Mouse (Mus musculus): ENCODE measurements around the gene Gm43064. TPM values are rescaled to one million over a fixed set of nuclear protein-coding genes. Genes with fewer than 3 reads are reported as not detected.
A peak's percentile ranks its signal among the peaks of the same experiment; 100 is the strongest.

The Gm43064 gene
- polyA plus RNA-seq (2015; fragmentation: Nextera tagmentation; extraction: Ambion mirVana) = 0.27 and 0.30 TPM in 2 replicates

- Histone ChIP-seq H3K9ac (peak within 1 kb of the TSS; percentile 80), H3K27ac (peak within 1 kb of the TSS; percentile 96), H3K27me3 (no peaks in the 10 kb centered on the region), H3K36me3 (peaks cover 43% of the 10 kb centered on the region), H3K4me3 (replicated peaks) (peak within 1 kb of the TSS; percentile 88), H3K4me1 (peaks cover 17% of the 10 kb centered on the region), H3K9me3 (replicated peaks) (no peaks in the 10 kb centered on the region), H3K4me2 (peak within 1 kb of the TSS; percentile 74)
- ATAC-seq (replicated peaks; ENCODE audit: low FRiP score) = peak; percentile 98
- WGBS = under 1% methylated on average over 64 of the region's 70 CpGs
Measured at GRCm38 (mm10) chr3:103808891-103809798, at the start of gene Gm43064, which contains the start of the genes Dclre1b and Ap4b1. Gene Gm43064, plus strand, starts transcription at chr3:103809573. Gene Dclre1b, minus strand, starts transcription at chr3:103809444. Gene Ap4b1, plus strand, starts transcription at chr3:103809520.

- 79% methylated on average over 3 of the region's 3 CpGs for WGBS
- no peaks in the 10 kb centered on the region for H3K27me3 ChIP-seq
- H3K36me3 ChIP-seq = peaks cover 55% of the 10 kb centered on the region
- no peak overlapping the region for H3K4me2 ChIP-seq
- no peak for ATAC-seq (replicated peaks; ENCODE audit: low FRiP score)
- no peak overlapping the region for H3K27ac ChIP-seq
- H3K9ac ChIP-seq = no peak overlapping the region
- no peaks in the 10 kb centered on the region for H3K9me3 ChIP-seq (replicated peaks)
- H3K4me3 ChIP-seq (replicated peaks) = no peak overlapping the region
- peaks cover 9% of the 10 kb centered on the region for H3K4me1 ChIP-seq
Measured at GRCm38 (mm10) chr3:103766789-103767188, 42.6 kb upstream of the Gm43064 start.

GRCm38 (mm10) chr3:103771531-103772130 lies 37.7 kb upstream of the Gm43064 start:
- Histone ChIP-seq H3K27ac (peak overlapping the region; percentile 46), H3K9ac (no peak overlapping the region), H3K4me3 (replicated peaks) (no peak overlapping the region), H3K9me3 (replicated peaks) (no peaks in the 10 kb centered on the region), H3K36me3 (peaks cover 39% of the 10 kb centered on the region), H3K27me3 (no peaks in the 10 kb centered on the region), H3K4me2 (no peak overlapping the region), H3K4me1 (peaks cover 29% of the 10 kb centered on the region)
- WGBS = 59% methylated on average over 9 of the region's 9 CpGs
- ATAC-seq (replicated peaks; ENCODE audit: low FRiP score) = no peak

GRCm38 (mm10) chr3:103772846-103773245 lies 36.5 kb upstream of the Gm43064 start:
- Histone ChIP-seq H3K4me3 (replicated peaks) (no peak overlapping the region), H3K27me3 (no peaks in the 10 kb centered on the region), H3K36me3 (peaks cover 48% of the 10 kb centered on the region), H3K4me2 (no peak overlapping the region), H3K4me1 (peaks cover 29% of the 10 kb centered on the region), H3K9me3 (replicated peaks) (no peaks in the 10 kb centered on the region), H3K9ac (no peak overlapping the region), H3K27ac (peak overlapping the region; percentile 56; the same call in 1 of the 2 replicates)
- WGBS = 46% methylated on average over 4 of the region's 4 CpGs
- no peak for ATAC-seq (replicated peaks; ENCODE audit: low FRiP score)

GRCm38 (mm10) chr3:103773508-103773907 lies 35.9 kb upstream of the Gm43064 start:
- peak overlapping the region; percentile 56; the same call in 1 of the 2 replicates for H3K27ac ChIP-seq
- no peak overlapping the region for H3K9ac ChIP-seq
- no peak overlapping the region for H3K4me3 ChIP-seq (replicated peaks)
- H3K4me1 ChIP-seq = peaks cover 29% of the 10 kb centered on the region
- no peak overlapping the region for H3K4me2 ChIP-seq
- peaks cover 48% of the 10 kb centered on the region for H3K36me3 ChIP-seq
- no peaks in the 10 kb centered on the region for H3K9me3 ChIP-seq (replicated peaks)
- 81% methylated on average over 3 of the region's 3 CpGs for WGBS
- H3K27me3 ChIP-seq = no peaks in the 10 kb centered on the region
- ATAC-seq (replicated peaks; ENCODE audit: low FRiP score) = no peak

GRCm38 (mm10) chr3:103774009-103774408 lies 35.4 kb upstream of the Gm43064 start:
- no peak overlapping the region for H3K9ac ChIP-seq
- no peak overlapping the region for H3K4me2 ChIP-seq
- peaks cover 29% of the 10 kb centered on the region for H3K4me1 ChIP-seq
- no peaks in the 10 kb centered on the region for H3K27me3 ChIP-seq
- 87% methylated on average over 15 of the region's 15 CpGs for WGBS
- ATAC-seq (replicated peaks; ENCODE audit: low FRiP score) = 0 out of 2 replicates have a peak, but pooled peaks have one; percentile 25
- H3K4me3 ChIP-seq (replicated peaks) = no peak overlapping the region
- peaks cover 44% of the 10 kb centered on the region for H3K36me3 ChIP-seq
- peak overlapping the region; percentile 56; the same call in 1 of the 2 replicates for H3K27ac ChIP-seq
- no peaks in the 10 kb centered on the region for H3K9me3 ChIP-seq (replicated peaks)

- no peak overlapping the region for H3K27ac ChIP-seq
- peaks cover 9% of the 10 kb centered on the region for H3K4me1 ChIP-seq
- no peaks in the 10 kb centered on the region for H3K27me3 ChIP-seq
- 89% methylated on average over 11 of the region's 11 CpGs for WGBS
- peaks cover 28% of the 10 kb centered on the region for H3K36me3 ChIP-seq
- no peak overlapping the region for H3K4me3 ChIP-seq (replicated peaks)
- no peak overlapping the region for H3K9ac ChIP-seq
- no peak for ATAC-seq (replicated peaks; ENCODE audit: low FRiP score)
- H3K4me2 ChIP-seq = no peak overlapping the region
- no peaks in the 10 kb centered on the region for H3K9me3 ChIP-seq (replicated peaks)
Measured at GRCm38 (mm10) chr3:103777940-103778339, 31.4 kb upstream of the Gm43064 start.

- no peak overlapping the region for H3K9ac ChIP-seq
- 83% methylated on average over 6 of the region's 6 CpGs for WGBS
- ATAC-seq (replicated peaks; ENCODE audit: low FRiP score) = no peak
- peaks cover 2% of the 10 kb centered on the region; the same call in 1 of the 2 replicates for H3K4me1 ChIP-seq
- H3K4me3 ChIP-seq (replicated peaks) = no peak overlapping the region
- H3K4me2 ChIP-seq = no peak overlapping the region
- H3K27ac ChIP-seq = no peak overlapping the region
- peaks cover 28% of the 10 kb centered on the region for H3K36me3 ChIP-seq
- no peaks in the 10 kb centered on the region for H3K9me3 ChIP-seq (replicated peaks)
- H3K27me3 ChIP-seq = no peaks in the 10 kb centered on the region
Measured at GRCm38 (mm10) chr3:103778660-103779059, 30.7 kb upstream of the Gm43064 start.

- H3K36me3 ChIP-seq = peaks cover 28% of the 10 kb centered on the region
- peaks cover 5% of the 10 kb centered on the region; the same call in 1 of the 2 replicates for H3K4me1 ChIP-seq
- no peak overlapping the region for H3K4me2 ChIP-seq
- H3K27me3 ChIP-seq = no peaks in the 10 kb centered on the region
- H3K9me3 ChIP-seq (replicated peaks) = no peaks in the 10 kb centered on the region
- no peak overlapping the region for H3K4me3 ChIP-seq (replicated peaks)
- no peak overlapping the region for H3K9ac ChIP-seq
- no peak for ATAC-seq (replicated peaks; ENCODE audit: low FRiP score)
- 87% methylated on average over 7 of the region's 7 CpGs for WGBS
- no peak overlapping the region for H3K27ac ChIP-seq
Measured at GRCm38 (mm10) chr3:103779183-103779582, 30.2 kb upstream of the Gm43064 start.

- 82% methylated on average over 3 of the region's 3 CpGs for WGBS
- H3K9me3 ChIP-seq (replicated peaks) = no peaks in the 10 kb centered on the region
- H3K27ac ChIP-seq = no peak overlapping the region
- no peak overlapping the region for H3K4me2 ChIP-seq
- H3K36me3 ChIP-seq = peaks cover 24% of the 10 kb centered on the region
- no peak overlapping the region for H3K4me3 ChIP-seq (replicated peaks)
- ATAC-seq (replicated peaks; ENCODE audit: low FRiP score) = no peak
- H3K9ac ChIP-seq = no peak overlapping the region
- peaks cover 7% of the 10 kb centered on the region; the same call in 1 of the 2 replicates for H3K4me1 ChIP-seq
- H3K27me3 ChIP-seq = no peaks in the 10 kb centered on the region
Measured at GRCm38 (mm10) chr3:103780271-103780670, 29.1 kb upstream of the Gm43064 start.

GRCm38 (mm10) chr3:103780777-103781176 lies 28.6 kb upstream of the Gm43064 start:
- 84% methylated on average over 5 of the region's 5 CpGs for WGBS
- Histone ChIP-seq H3K9ac (no peak overlapping the region), H3K27ac (no peak overlapping the region), H3K27me3 (no peaks in the 10 kb centered on the region), H3K4me3 (replicated peaks) (no peak overlapping the region), H3K4me1 (peaks cover 10% of the 10 kb centered on the region; the same call in 1 of the 2 replicates), H3K9me3 (replicated peaks) (no peaks in the 10 kb centered on the region), H3K4me2 (no peak overlapping the region), H3K36me3 (peaks cover 20% of the 10 kb centered on the region)
- no peak for ATAC-seq (replicated peaks; ENCODE audit: low FRiP score)
